Mouse (Mus musculus): Measurements from ENCODE around the gene Gpatch4.
A peak's percentile ranks its signal among the peaks of the same experiment; 100 is the strongest.

The Gpatch4 gene

GRCm38 (mm10) chr3:88030608-88031395, 12.1 kb upstream of the Gpatch4 start:
- no peak for DNase-seq (ENCODE audit: low read depth, low spot score)

- no peak for DNase-seq (ENCODE audit: low read depth, low spot score)
These were observed 9.4 kb upstream of the Gpatch4 start for GRCm38 (mm10) chr3:88033506-88033905.

- DNase-seq (ENCODE audit: low read depth, low spot score), result no peak
These were observed 7.2 kb upstream of the Gpatch4 start for GRCm38 (mm10) chr3:88035561-88036293.

GRCm38 (mm10) chr3:88049532-88049931, 6.6 kb downstream of the Gpatch4 start:
- no peak for DNase-seq (ENCODE audit: low read depth, low spot score)

GRCm38 (mm10) chr3:88057030-88057429, 14.1 kb downstream of the Gpatch4 start:
- no peak for DNase-seq (ENCODE audit: low read depth, low spot score)

- peak; percentile 91 for DNase-seq (ENCODE audit: low read depth, low spot score)
These were observed 15.2 kb downstream of the Gpatch4 start, which contains the start of gene Naxe for GRCm38 (mm10) chr3:88057902-88058696. Naxe (minus strand) TSS chr3:88058495.

GRCm38 (mm10) chr3:88068386-88068785, 25.5 kb downstream of the Gpatch4 start:
- DNase-seq (ENCODE audit: low read depth, low spot score), result no peak

GRCm38 (mm10) chr3:88071783-88072182, 28.9 kb downstream of the Gpatch4 start:
- peak; percentile 73 for DNase-seq (ENCODE audit: low read depth, low spot score)

GRCm38 (mm10) chr3:88073631-88074030, 30.7 kb downstream of the Gpatch4 start:
- no peak for DNase-seq (ENCODE audit: low read depth, low spot score)

- DNase-seq (ENCODE audit: low read depth, low spot score), result no peak
These were observed 31.4 kb downstream of the Gpatch4 start for GRCm38 (mm10) chr3:88074351-88074750.

- DNase-seq (ENCODE audit: low read depth, low spot score), result no peak
These were observed 31.9 kb downstream of the Gpatch4 start for GRCm38 (mm10) chr3:88074766-88075165.

GRCm38 (mm10) chr3:88077441-88077840, 34.5 kb downstream of the Gpatch4 start:
- no peak for DNase-seq (ENCODE audit: low read depth, low spot score)

GRCm38 (mm10) chr3:88078204-88078603, 35.3 kb downstream of the Gpatch4 start, which contains the start of gene Ttc24:
Ttc24 (minus strand) TSS chr3:88078304.
- no peak for DNase-seq (ENCODE audit: low read depth, low spot score)

GRCm38 (mm10) chr3:88081345-88082223, 38.7 kb downstream of the Gpatch4 start, which contains the start of gene Iqgap3:
Iqgap3 (plus strand) TSS chr3:88081971.
- peak; percentile 81 for DNase-seq (ENCODE audit: low read depth, low spot score)

GRCm38 (mm10) chr3:88082224-88082618, 39.3 kb downstream of the Gpatch4 start:
- no peak for DNase-seq (ENCODE audit: low read depth, low spot score)

- DNase-seq (ENCODE audit: low read depth, low spot score), result peak; percentile 52
These were observed 39.8 kb downstream of the Gpatch4 start for GRCm38 (mm10) chr3:88082663-88083062.

- no peak for DNase-seq (ENCODE audit: low read depth, low spot score)
These were observed 41.1 kb downstream of the Gpatch4 start for GRCm38 (mm10) chr3:88084001-88084400.

- DNase-seq (ENCODE audit: low read depth, low spot score), result no peak
These were observed 42.6 kb downstream of the Gpatch4 start for GRCm38 (mm10) chr3:88085459-88085858.

GRCm38 (mm10) chr3:88087688-88088087, 44.8 kb downstream of the Gpatch4 start:
- DNase-seq (ENCODE audit: low read depth, low spot score), result peak; percentile 56

- no peak for DNase-seq (ENCODE audit: low read depth, low spot score)
These were observed 47.2 kb downstream of the Gpatch4 start for GRCm38 (mm10) chr3:88090106-88090505.

GRCm38 (mm10) chr3:88090616-88091015, 47.7 kb downstream of the Gpatch4 start:
- no peak for DNase-seq (ENCODE audit: low read depth, low spot score)
